Mouse (Mus musculus) cerebellum, adult 2 months (tissue): ENCODE results near the gene Pole3.

Experiments
- CTCF ChIP-seq: fragments of 200-500 bp; IDR thresholded peaks from 2 replicates; pipeline ENCODE4 v1.5.1; 2011; ENCODE audit warnings: low read depth, mild to moderate bottlenecking, control low read depth, low read length, moderate library complexity, borderline replicate concordance; ENCODE audit not compliant: insufficient read depth
- POLR2A ChIP-seq: fragments of 200-500 bp; IDR thresholded peaks from 2 replicates; pipeline ENCODE4 v1.6.1; 2011; ENCODE audit warnings: low read length, control low read depth, borderline replicate concordance; ENCODE audit not compliant: insufficient read depth

DNA sequence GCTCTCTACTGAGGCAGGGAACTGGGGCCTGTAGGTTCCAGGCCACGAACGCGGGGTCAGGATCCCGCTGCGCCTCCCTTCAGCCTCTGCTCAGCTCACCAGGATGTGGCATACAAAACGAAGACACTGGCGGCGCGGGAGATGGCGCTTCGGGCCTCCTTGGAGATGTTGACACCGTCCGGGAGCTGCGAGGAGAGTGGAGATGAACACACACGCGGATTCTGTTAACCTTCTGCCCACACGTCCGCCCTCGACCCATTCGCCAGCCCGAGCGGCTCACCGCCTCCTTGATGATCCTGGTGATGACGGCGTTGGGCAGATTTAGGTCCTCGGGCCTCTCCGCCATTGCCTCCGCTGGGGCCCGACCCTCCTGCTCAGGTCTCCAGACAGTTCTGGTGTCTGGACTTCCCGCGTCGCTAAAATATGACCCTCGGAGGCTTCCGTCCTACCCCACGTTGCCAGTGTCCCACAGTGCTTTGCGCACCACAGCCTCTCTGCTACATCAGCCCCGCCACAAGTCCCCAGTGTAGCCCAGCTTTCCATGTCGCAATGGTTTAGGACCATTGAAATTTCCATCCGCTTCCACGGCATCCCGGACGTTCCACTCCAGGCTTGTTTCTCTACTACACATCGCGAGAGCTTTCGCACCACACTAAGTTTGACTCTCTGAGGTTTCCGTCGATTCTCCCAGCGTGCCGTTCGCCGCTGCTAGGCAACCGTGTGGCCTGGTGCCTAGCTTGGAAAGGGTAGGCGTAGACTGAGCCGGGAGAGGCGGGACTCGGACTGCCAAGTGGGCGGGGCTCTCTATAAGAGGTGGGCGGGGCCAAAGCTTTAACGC lies at the start of gene Pole3, which contains the start of gene 4933430I17Rik:
- TF ChIP-seq CTCF, result no peak
- TF ChIP-seq POLR2A, result no peak
